Mouse (Mus musculus): Measurements from ENCODE around the gene Pcgf1. TPM values are rescaled to one million over a fixed set of nuclear protein-coding genes. Genes with fewer than 3 reads are reported as not detected.

Pcgf1 gene
- polyA plus RNA-seq, 1 experiment from 2014 or later = 18.6 TPM

GRCm38 (mm10) chr6:83066441-83066840 is 11.2 kb upstream of the Pcgf1 start:
- Histone ChIP-seq H3K9ac (no peak overlapping the region), H3K27ac (replicated peaks) (no peak overlapping the region), H3K9me3 (replicated peaks) (no peaks in the 10 kb centered on the region), H3K4me1 (replicated peaks) (peaks cover 32% of the 10 kb centered on the region), H3K4me3 (replicated peaks) (no peak overlapping the region), H3K4me2 (no peak overlapping the region), H3K36me3 (replicated peaks) (no peaks in the 10 kb centered on the region), H3K27me3 (peaks cover 100% of the 10 kb centered on the region)
- WGBS (ENCODE audit: insufficient replicate concordance) = 29% methylated on average over 6 of the region's 6 CpGs
- no peak for ATAC-seq (ENCODE audit: insufficient read depth)

- Histone ChIP-seq H3K9ac (no peak overlapping the region), H3K4me3 (replicated peaks) (peak overlapping the region; percentile 32; the same call in 1 of the 2 replicates), H3K4me1 (replicated peaks) (peaks cover 32% of the 10 kb centered on the region), H3K27ac (replicated peaks) (no peak overlapping the region), H3K27me3 (peaks cover 100% of the 10 kb centered on the region), H3K9me3 (replicated peaks) (no peaks in the 10 kb centered on the region), H3K4me2 (peak overlapping the region; percentile 54), H3K36me3 (replicated peaks) (no peaks in the 10 kb centered on the region)
- WGBS (ENCODE audit: insufficient replicate concordance) = 11% methylated on average over 8 of the region's 8 CpGs
- no peak for ATAC-seq (ENCODE audit: insufficient read depth)
Measured at GRCm38 (mm10) chr6:83068221-83068620, 9.4 kb upstream of the Pcgf1 start.

- H3K27ac ChIP-seq (replicated peaks) = no peak overlapping the region
- no peak for ATAC-seq (ENCODE audit: insufficient read depth)
- 2% methylated on average over 81 of the region's 81 CpGs for WGBS (ENCODE audit: insufficient replicate concordance)
- no peak overlapping the region for H3K9ac ChIP-seq
- H3K36me3 ChIP-seq (replicated peaks) = no peaks in the 10 kb centered on the region
- peak overlapping the region; percentile 32 for H3K4me3 ChIP-seq (replicated peaks)
- peaks cover 100% of the 10 kb centered on the region for H3K27me3 ChIP-seq
- H3K4me1 ChIP-seq (replicated peaks) = peaks cover 32% of the 10 kb centered on the region
- no peaks in the 10 kb centered on the region for H3K9me3 ChIP-seq (replicated peaks)
- peak overlapping the region; percentile 54 for H3K4me2 ChIP-seq
Measured at GRCm38 (mm10) chr6:83068706-83069487, 8.8 kb upstream of the Pcgf1 start.

- H3K4me2 ChIP-seq = peak overlapping the region; percentile 54
- H3K4me3 ChIP-seq (replicated peaks) = peak overlapping the region; percentile 32
- H3K4me1 ChIP-seq (replicated peaks) = peaks cover 32% of the 10 kb centered on the region
- WGBS (ENCODE audit: insufficient replicate concordance) = 2% methylated on average over 69 of the region's 69 CpGs
- no peak overlapping the region for H3K27ac ChIP-seq (replicated peaks)
- no peak for ATAC-seq (ENCODE audit: insufficient read depth)
- H3K27me3 ChIP-seq = peaks cover 100% of the 10 kb centered on the region
- no peaks in the 10 kb centered on the region for H3K9me3 ChIP-seq (replicated peaks)
- H3K36me3 ChIP-seq (replicated peaks) = no peaks in the 10 kb centered on the region
- H3K9ac ChIP-seq = no peak overlapping the region
Measured at GRCm38 (mm10) chr6:83069488-83070246, 8.0 kb upstream of the Pcgf1 start.

- Histone ChIP-seq H3K9me3 (replicated peaks) (no peaks in the 10 kb centered on the region), H3K4me1 (replicated peaks) (peaks cover 32% of the 10 kb centered on the region), H3K4me2 (peak within 1 kb of the TSS; percentile 54), H3K27ac (replicated peaks) (no peak within 1 kb of the TSS), H3K9ac (no peak within 1 kb of the TSS), H3K36me3 (replicated peaks) (no peaks in the 10 kb centered on the region), H3K27me3 (peaks cover 100% of the 10 kb centered on the region), H3K4me3 (replicated peaks) (peak within 1 kb of the TSS; percentile 32)
- WGBS (ENCODE audit: insufficient replicate concordance) = 4% methylated on average over 10 of the region's 10 CpGs
- ATAC-seq (ENCODE audit: insufficient read depth) = no peak
Measured at GRCm38 (mm10) chr6:83070247-83070310, 7.6 kb upstream of the Pcgf1 start, which contains the start of gene Tlx2. Gene Tlx2, minus strand, starts transcription at chr6:83070293.

- Histone ChIP-seq H3K4me3 (replicated peaks) (peak overlapping the region; percentile 18; the same call in 1 of the 2 replicates), H3K4me2 (peak overlapping the region; percentile 27), H3K27ac (replicated peaks) (no peak overlapping the region), H3K36me3 (replicated peaks) (no peaks in the 10 kb centered on the region), H3K27me3 (peaks cover 100% of the 10 kb centered on the region), H3K9me3 (replicated peaks) (no peaks in the 10 kb centered on the region), H3K4me1 (replicated peaks) (peaks cover 32% of the 10 kb centered on the region), H3K9ac (no peak overlapping the region)
- ATAC-seq (ENCODE audit: insufficient read depth) = no peak
- WGBS (ENCODE audit: insufficient replicate concordance) = 2% methylated on average over 56 of the region's 58 CpGs
Measured at GRCm38 (mm10) chr6:83070311-83071219, 7.1 kb upstream of the Pcgf1 start.

GRCm38 (mm10) chr6:83071220-83071619 is 6.4 kb upstream of the Pcgf1 start:
- no peak overlapping the region for H3K9ac ChIP-seq
- no peak overlapping the region for H3K27ac ChIP-seq (replicated peaks)
- H3K4me3 ChIP-seq (replicated peaks) = peak overlapping the region; percentile 14; the same call in 1 of the 2 replicates
- H3K4me2 ChIP-seq = peak overlapping the region; percentile 25
- WGBS (ENCODE audit: insufficient replicate concordance) = 2% methylated on average over 24 of the region's 24 CpGs
- H3K4me1 ChIP-seq (replicated peaks) = peaks cover 32% of the 10 kb centered on the region
- no peaks in the 10 kb centered on the region for H3K36me3 ChIP-seq (replicated peaks)
- H3K27me3 ChIP-seq = peaks cover 100% of the 10 kb centered on the region
- no peaks in the 10 kb centered on the region for H3K9me3 ChIP-seq (replicated peaks)
- no peak for ATAC-seq (ENCODE audit: insufficient read depth)

GRCm38 (mm10) chr6:83074979-83075378 is 2.7 kb upstream of the Pcgf1 start:
- peaks cover 77% of the 10 kb centered on the region for H3K27me3 ChIP-seq
- WGBS (ENCODE audit: insufficient replicate concordance) = 19% methylated on average over 2 of the region's 2 CpGs

GRCm38 (mm10) chr6:83078324-83078858 is 722 bp downstream of the Pcgf1 start:
- H3K4me2 ChIP-seq = peak overlapping the region; percentile 97
- peak overlapping the region; percentile 79 for H3K4me3 ChIP-seq (replicated peaks)
- no peaks in the 10 kb centered on the region for H3K9me3 ChIP-seq (replicated peaks)
- H3K27me3 ChIP-seq = peaks cover 56% of the 10 kb centered on the region
- peaks cover 32% of the 10 kb centered on the region for H3K4me1 ChIP-seq (replicated peaks)
- H3K36me3 ChIP-seq (replicated peaks) = peaks cover 25% of the 10 kb centered on the region
- H3K27ac ChIP-seq (replicated peaks) = peak overlapping the region; percentile 88
- ATAC-seq (ENCODE audit: insufficient read depth) = peak; percentile 90
- H3K9ac ChIP-seq = peak overlapping the region; percentile 78
- WGBS (ENCODE audit: insufficient replicate concordance) = under 1% methylated on average over 46 of the region's 46 CpGs

More at GRCm38 (mm10) chr6:83074979-83075378, 2.7 kb upstream of the Pcgf1 start:
- H3K4me1 ChIP-seq (replicated peaks) = peaks cover 38% of the 10 kb centered on the region
- H3K36me3 ChIP-seq (replicated peaks) = peaks cover 6% of the 10 kb centered on the region
- ATAC-seq (ENCODE audit: insufficient read depth) = no peak
- H3K9ac ChIP-seq = no peak overlapping the region
- H3K4me2 ChIP-seq = no peak overlapping the region
- H3K27ac ChIP-seq (replicated peaks) = no peak overlapping the region
- no peaks in the 10 kb centered on the region for H3K9me3 ChIP-seq (replicated peaks)
- H3K4me3 ChIP-seq (replicated peaks) = no peak overlapping the region

- H3K4me2 ChIP-seq = no peak overlapping the region
- no peak overlapping the region for H3K27ac ChIP-seq (replicated peaks)
- H3K9me3 ChIP-seq (replicated peaks) = no peaks in the 10 kb centered on the region
- 91% methylated on average over 5 of the region's 5 CpGs for WGBS (ENCODE audit: insufficient replicate concordance)
- peaks cover 25% of the 10 kb centered on the region for H3K36me3 ChIP-seq (replicated peaks)
- peaks cover 56% of the 10 kb centered on the region for H3K27me3 ChIP-seq
- H3K9ac ChIP-seq = no peak overlapping the region
- no peak for ATAC-seq (ENCODE audit: insufficient read depth)
- peaks cover 32% of the 10 kb centered on the region for H3K4me1 ChIP-seq (replicated peaks)
- no peak overlapping the region for H3K4me3 ChIP-seq (replicated peaks)
Measured at GRCm38 (mm10) chr6:83080210-83080609, 2.5 kb downstream of the Pcgf1 start.

- 39% methylated on average over 5 of the region's 5 CpGs for WGBS (ENCODE audit: insufficient replicate concordance)
- no peak overlapping the region for H3K4me3 ChIP-seq (replicated peaks)
- no peak for ATAC-seq (ENCODE audit: insufficient read depth)
- H3K36me3 ChIP-seq (replicated peaks) = peaks cover 25% of the 10 kb centered on the region
- no peaks in the 10 kb centered on the region for H3K9me3 ChIP-seq (replicated peaks)
- peaks cover 64% of the 10 kb centered on the region for H3K27me3 ChIP-seq
- H3K9ac ChIP-seq = no peak overlapping the region
- no peak overlapping the region for H3K27ac ChIP-seq (replicated peaks)
- H3K4me2 ChIP-seq = no peak overlapping the region
- peaks cover 34% of the 10 kb centered on the region for H3K4me1 ChIP-seq (replicated peaks)
Measured at GRCm38 (mm10) chr6:83083497-83083896, 5.8 kb downstream of the Pcgf1 start.
